Comparison of ENCODE assay signal across 8 mouse cellular contexts in the genomic region with DNA sequence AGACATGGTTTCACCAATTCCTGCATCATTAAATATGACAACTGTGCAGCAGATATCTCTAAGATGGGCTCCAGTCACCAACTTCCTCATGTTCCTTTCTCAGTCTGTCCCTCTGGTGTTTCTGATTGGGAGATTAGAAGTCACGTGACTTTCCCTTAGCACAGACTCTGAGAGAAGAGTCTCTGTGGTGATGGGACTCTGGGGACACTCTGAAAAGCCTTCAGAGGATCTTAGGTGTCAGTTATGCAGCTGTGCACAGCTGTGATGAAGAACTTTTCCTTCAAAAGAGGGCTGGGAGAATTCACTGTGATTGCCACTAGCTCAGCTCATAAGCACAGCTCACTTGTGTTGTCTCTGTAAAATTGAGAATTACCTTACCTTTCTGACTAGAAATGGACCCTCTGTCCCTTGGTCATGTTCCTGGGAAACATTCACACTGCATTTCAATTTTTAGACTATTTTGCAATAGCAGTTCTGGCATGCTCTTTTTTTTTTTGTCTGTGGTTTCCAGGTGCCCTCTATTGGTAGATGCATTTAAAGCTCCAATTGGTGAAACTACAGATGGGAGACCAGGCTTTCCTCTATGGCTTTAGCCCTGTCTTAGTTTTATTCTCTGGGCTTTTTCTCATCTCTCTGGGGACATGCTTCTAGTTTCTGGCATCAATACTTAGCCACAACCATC. TPM values are rescaled to one million over a fixed set of nuclear protein-coding genes. Genes with fewer than 3 reads are reported as not detected.
DNase-seq lines count a peak whose midpoint lies in the region; TF ChIP-seq lines count a peak whose summit lies in the region.

No protein-coding gene starts in this region.

- intact Hi-C loops in left cerebral cortex, postnatal 10 days (cut with DNase I), result loop anchor here (5.0 kb wide), 1 partner anchor 121 kb away; no protein-coding TSS in a partner anchor

- DNase-seq in cerebellum, adult 18-20 months, result peak; percentile 2 to 11
- no peak for DNase-seq in cerebellum, adult 9-11 months
- peak; percentile 5 to 14 for DNase-seq in layer of hippocampus, adult 2 months (ENCODE audit: low spot score in 2 of 2)
- DNase-seq in layer of hippocampus, postnatal 36 days, result no peak
- DNase-seq in Muller cell, postnatal 12 days (ENCODE audit: inconsistent ontology term), result peak; percentile 37
- DNase-seq in kidney, postnatal 4 days, result peak; percentile 2 to 13
- DNase-seq in left cerebral cortex, postnatal 10 days (ENCODE audit: extremely low spot score in 1 of 2, low spot score in 2 of 2), result no peak
- DNase-seq in urinary bladder, adult 2 months (ENCODE audit: low spot score), result no peak

- TF ChIP-seq CTCF in layer of hippocampus, adult 2 months (conservative IDR thresholded peaks at IDR 0.05), result peak; percentile 82

- H3K27ac ChIP-seq in layer of hippocampus, adult 2 months, result no peak overlapping the region

- no peak overlapping the region for H3K4me3 ChIP-seq in layer of hippocampus, adult 2 months

RNA-seq across cellular contexts. Expression of gene Ccng2, which starts 56.4 kb away (rescaled TPM):
- total RNA-seq in layer of hippocampus, adult 2 months (2021), result 10 to 100 TPM; 48.2 to 51.5 TPM
- total RNA-seq in layer of hippocampus, postnatal 36 days (2021), result 10 to 100 TPM; 49.1 to 54.8 TPM
- 10 to 100 TPM; 31.5 to 35.9 TPM for total RNA-seq in left cerebral cortex, postnatal 10 days (2021)
- polyA plus RNA-seq in urinary bladder, adult 2 months (2012; rRNA removed), result 19.8 and 21.4 TPM in 2 replicates

Comparison
In these comparisons a context has a peak if more than half of its experiments do, and no peak if none do; other contexts are left out.
1. DNase-seq: peak in cerebellum, adult 18-20 months (2 of 2), layer of hippocampus, adult 2 months (2 of 2), Muller cell, postnatal 12 days (single experiment) and kidney, postnatal 4 days (2 of 2); none in cerebellum, adult 9-11 months (single experiment), layer of hippocampus, postnatal 36 days (0 of 2), left cerebral cortex, postnatal 10 days (0 of 2) and urinary bladder, adult 2 months (single experiment).